Mouse (Mus musculus): ENCODE data around the gene Gm10295. TPM values are rescaled to one million over a fixed set of nuclear protein-coding genes. Genes with fewer than 3 reads are reported as not detected.

Gm10295 gene
- total RNA-seq, 2 experiments from 2014 or later: not detected

DNA sequence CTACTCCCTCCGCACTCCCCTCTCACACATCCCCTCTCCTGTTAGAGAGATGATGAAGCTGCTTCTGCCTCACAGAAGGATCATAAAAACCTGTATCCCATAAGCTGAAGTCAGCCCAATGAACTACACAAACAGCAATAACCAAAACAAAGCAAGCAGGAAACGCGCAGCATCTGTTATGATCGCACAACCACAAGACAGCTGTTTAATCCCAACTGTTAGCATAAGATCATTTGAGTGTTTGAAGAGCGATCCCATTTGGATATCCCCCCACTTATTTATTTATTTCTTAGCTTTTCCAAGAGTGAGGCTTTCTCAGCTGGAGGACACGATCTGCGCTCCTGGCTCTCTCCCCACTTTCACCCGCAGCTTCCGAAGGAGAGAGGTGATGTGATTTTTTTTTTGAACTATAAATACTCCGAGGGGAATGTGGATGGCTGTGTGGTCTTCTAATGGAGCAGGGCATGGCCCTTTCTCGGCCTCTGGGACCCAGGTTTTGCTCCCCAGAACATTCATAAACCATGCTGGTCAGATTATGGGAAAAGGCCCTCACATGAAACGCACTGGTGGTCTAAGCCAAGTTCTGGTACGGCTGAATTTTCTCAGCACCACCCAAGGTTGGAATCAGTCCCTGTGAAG is 17.4 kb upstream of the Gm10295 start:
- no peak for ATAC-seq (ENCODE audit: poor library complexity, severe bottlenecking)

DNA sequence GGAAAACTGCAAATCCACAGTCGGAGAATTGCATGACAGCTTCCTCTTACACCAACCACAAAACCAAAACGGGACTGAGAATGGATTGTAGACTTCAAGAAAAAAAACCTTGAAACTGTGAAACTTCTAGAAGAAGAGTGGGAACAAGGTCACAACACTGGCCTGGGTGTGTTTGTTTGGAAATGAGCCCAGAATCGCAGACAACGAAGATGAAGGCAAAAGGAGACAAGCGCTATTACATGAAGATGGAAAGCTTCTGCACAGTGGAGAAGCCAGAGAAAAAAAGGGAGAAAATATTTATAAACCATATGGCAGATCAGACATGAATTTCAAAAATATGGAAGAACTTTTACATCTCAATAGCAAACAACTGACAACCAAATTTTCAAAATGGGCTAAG is 4.3 kb upstream of the Gm10295 start:
- ATAC-seq (ENCODE audit: poor library complexity, severe bottlenecking): no peak

DNA sequence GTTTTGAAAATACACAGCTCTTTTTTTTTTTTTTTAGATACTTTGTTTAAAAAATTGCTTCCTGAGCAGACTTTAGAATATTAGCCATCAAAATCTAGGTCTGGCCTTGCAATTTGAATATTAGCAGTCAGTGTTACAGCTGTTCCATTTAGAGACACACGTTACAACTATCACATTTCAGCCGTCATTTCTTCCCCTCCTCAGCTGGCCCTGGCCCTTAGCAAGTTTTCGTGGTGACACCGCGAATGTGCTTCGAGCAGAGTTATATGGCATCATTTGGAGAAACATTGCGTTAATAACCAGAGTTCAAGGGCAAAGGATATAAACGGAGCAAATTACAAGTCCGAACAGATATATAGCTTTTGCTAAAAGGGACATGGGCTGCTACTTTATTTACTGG is 2.4 kb downstream of the Gm10295 start:
- no peak for ATAC-seq (ENCODE audit: poor library complexity, severe bottlenecking)

DNA sequence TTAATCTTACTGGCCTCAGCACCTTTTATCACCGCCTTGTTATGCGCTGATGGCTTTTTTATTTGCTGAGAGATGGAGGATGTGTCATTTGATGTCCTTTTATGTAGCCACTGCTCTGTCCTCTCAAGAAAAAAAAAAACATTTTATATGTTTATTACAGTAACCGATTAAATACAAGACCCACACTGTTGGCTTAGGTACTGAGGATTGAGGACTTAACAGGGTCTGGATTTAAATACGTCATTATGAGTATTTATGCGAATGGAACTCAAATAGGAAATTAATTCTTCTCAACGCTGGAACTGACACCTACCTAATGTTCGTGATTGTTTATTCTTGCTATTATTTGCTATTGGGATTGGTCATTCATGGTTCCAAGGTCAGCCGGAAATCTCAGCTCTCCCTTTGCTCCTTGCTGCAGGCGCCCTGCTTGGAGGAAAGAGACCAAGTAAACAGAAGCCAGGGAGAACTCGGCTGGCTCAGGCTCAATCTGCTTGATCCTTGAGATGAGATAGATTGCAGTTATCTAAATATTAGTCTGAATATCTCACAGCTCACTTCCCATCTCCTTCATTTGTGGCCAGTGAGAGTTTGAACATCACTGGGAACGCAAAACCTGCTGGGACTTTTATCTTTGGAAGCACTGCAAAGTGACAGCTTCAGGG is 26.2 kb downstream of the Gm10295 start:
- no peak for ATAC-seq (ENCODE audit: poor library complexity, severe bottlenecking)

DNA sequence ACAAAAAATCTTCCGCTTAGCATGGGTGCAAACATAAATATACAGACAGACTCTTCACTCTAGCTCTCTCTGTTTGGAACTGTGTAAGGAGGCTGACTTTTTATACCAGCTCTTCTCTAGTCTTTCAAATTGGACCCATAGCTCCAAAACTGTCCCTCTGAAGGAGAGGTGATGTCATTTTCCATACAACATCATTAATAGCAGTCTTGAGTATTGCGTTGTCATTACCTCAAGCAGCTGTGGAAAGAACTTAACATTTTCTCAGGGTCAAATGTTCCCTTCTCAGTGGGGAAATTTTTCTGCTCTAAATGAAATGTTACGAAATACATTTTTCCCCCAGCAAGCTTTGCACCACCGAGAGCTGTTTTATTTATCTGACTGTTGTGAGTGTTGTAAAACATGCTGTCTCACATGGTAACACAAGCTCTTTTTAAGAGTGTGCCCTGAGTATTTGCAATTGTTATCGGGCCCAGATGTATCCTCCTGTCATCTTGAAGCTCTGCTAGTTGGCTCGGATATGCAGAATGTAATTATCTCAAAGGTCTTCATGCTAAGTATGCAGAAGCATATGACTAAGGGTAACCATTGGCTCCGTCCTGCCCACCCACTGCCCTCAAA is 38.0 kb downstream of the Gm10295 start:
- no peak for ATAC-seq (ENCODE audit: poor library complexity, severe bottlenecking)

DNA sequence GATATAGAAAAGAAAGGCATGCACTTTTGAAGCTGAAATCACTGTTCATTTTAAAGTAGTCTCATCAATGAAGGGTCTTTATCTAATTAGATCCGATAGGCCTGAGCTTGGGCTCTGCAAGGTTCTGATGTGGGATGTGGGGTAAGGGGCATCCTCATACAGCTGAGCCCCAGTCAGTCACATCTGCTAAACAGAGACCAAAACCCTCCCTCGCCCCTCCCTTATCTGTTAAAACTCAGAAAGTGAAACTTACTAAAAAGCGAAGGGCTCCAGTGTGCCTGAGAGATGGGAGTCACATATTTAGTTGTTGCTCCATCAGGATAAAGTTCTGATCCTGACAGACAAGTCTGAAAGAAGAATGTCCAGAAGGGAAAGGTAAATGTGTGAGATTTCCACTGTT is 38.9 kb downstream of the Gm10295 start:
- no peak for ATAC-seq (ENCODE audit: poor library complexity, severe bottlenecking)

DNA sequence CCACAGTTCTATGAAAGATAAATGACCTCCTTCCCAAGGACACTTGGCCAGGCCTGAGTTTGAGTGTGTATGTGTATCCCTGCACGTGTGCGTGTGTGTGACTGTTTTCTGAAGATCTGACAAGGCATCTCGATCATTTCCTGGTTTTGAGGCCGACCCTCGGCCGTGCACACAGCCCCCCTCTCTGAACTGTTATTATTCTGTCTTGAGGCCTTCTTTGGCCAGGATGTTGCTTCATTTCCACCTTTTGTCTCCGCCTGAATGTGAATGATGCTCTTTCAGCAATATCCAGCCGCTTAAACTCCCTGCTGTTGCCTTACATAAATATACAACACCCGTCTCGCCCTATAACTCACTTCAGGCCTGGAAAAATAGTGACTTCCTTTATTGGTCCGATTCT is 39.9 kb downstream of the Gm10295 start:
- ATAC-seq (ENCODE audit: poor library complexity, severe bottlenecking): no peak

DNA sequence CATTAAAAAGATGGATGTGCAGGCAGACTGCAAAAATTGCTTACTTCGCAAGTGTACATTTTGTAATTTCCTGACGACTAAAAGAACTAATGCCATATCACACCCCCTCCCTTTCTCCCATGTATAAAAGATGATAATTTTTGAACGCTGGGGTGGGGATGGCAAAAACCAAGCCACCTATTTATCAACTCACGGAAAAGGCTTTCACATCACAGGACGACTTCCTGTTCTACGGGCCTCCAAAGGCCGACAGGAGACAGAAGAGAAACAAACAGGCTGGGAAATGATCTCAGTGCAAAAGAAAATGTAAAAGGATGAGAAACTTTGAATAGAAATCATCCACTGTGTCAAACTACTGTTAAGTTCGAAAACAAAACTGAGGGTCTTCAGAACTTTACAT is 43.2 kb downstream of the Gm10295 start:
- no peak for ATAC-seq (ENCODE audit: poor library complexity, severe bottlenecking)

DNA sequence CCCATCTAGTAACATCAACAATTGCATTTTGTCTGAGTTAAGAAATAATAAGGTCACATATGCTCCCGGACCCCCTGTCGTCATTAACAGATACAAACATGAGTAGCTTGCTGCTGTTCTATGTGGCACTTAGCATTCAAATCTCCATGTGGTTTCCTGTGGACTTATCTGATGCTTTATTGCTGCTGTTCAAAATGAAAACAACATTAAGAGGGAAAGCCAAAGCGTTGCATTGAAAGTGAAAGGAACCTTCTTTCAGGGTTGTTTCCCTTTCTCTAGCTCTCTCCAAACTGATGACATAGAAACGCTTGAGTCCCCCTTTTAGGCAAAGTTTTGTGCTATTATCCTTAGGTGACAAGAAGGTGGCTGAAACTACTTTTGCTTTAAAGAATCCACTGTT is 48.6 kb downstream of the Gm10295 start:
- ATAC-seq (ENCODE audit: poor library complexity, severe bottlenecking): no peak

Data from megakaryocyte, adult 5-6 weeks (primary cell).